Mouse (Mus musculus): ENCODE data around the gene Apba3.

The Apba3 gene

DNA sequence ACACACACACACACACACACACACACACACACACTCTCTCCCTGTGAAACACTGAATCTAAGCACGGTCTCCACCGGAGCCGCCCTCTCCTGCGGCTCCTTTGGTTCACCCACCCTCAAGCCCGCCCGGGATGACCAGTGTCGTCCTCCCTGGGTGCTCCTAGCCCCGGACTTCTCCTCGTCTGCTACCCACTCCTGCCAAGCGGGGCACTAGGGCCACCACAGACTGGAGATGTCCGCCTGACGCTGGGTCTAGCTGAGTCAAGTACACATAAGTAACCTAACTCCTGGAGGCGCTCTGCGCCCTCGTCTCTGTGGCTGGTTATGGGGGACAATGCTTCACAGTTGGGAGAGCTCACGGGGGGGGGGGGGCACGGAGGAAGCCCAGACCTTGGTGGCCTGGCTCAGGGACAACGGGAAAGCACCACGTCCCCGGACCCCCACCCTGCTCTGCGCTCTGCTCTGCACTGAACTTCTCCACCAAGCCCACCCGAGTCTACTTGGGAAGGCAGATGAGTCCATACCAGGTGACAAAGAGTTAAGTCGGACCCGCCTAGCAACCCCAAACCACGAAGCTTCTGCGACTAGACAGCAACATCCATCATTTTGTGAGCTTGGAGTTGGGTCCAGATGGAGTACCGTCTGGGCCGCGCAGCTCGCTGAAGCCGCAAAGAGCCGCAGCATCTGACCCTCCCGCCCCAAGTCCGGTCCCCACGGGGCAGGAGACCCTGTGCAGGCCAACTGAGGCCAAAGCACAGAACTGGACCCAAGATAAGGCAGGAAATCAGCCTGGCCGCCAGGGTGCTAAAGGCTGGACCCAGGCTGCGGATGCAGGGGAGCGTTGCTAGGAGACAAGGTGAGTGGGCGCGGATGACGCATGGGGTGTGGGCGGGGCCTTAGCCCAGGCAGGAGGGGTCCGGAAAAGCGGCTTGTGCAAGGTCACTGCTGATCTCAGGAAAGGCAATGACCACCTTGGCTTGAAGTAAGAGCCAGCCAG lies 14.0 kb upstream of the Apba3 start, which contains the start of gene Matk:
TSS of gene Matk (plus strand) at position 512 of the 996 bp plus-strand sequence.
- no peak for DNase-seq (ENCODE audit: low spot score)

GRCm38 (mm10) chr10:81254886-81255285 lies 11.9 kb upstream of the Apba3 start:
- DNase-seq (ENCODE audit: low spot score), result no peak

- no peak for DNase-seq (ENCODE audit: low spot score)
Measured at GRCm38 (mm10) chr10:81257158-81258039, 9.4 kb upstream of the Apba3 start.

DNA sequence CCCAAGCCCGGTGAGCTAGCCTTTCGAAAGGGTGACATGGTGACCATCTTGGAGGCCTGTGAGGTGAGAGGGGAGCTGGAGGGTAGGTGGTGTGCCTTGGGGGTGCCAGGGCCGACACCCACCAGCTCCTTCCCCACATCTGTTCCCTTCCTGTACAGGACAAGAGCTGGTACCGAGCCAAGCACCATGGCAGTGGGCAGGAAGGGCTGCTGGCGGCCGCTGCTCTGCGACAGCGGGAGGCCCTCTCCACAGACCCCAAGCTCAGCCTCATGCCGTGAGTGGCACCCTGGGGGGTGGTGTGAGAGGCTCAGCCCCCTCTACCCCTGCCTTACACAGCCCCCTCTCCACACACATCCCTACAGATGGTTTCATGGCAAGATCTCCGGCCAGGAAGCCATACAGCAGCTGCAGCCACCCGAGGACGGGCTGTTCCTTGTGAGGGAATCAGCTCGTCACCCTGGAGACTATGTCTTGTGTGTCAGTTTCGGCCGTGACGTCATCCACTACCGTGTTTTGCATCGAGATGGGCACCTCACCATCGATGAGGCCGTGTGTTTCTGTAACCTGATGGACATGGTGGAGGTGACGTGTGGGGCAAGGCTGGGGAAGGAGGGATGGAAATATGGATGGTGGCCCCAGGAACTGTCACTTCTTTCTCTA lies 7.4 kb upstream of the Apba3 start:
- no peak for DNase-seq (ENCODE audit: low spot score)

DNA sequence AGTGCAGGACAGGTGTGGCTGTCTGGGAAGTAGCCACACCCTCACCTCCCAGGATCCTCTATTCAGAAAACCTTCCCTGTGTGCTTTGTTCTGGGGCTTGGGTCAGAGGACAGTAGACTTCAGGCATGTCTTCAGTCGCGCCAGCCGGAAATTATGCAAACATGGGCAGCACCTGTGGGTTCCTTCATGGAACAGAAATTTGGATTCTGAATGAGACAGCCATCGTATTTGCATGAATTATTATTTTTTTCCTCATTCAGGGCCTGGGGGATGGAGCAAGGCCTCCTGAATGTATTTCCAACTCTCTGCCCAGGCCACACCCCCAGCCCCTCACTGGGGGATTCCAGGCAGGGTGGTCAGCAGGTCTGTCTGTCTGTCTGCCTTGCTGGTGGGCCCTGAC lies 5.7 kb upstream of the Apba3 start:
- DNase-seq (ENCODE audit: low spot score), result no peak

- DNase-seq (ENCODE audit: low spot score), result no peak
Measured at GRCm38 (mm10) chr10:81265540-81265939, 1.2 kb upstream of the Apba3 start.

- peak; percentile 75 for DNase-seq (ENCODE audit: low spot score)
Measured at GRCm38 (mm10) chr10:81268056-81268455, 1.3 kb downstream of the Apba3 start.

DNA sequence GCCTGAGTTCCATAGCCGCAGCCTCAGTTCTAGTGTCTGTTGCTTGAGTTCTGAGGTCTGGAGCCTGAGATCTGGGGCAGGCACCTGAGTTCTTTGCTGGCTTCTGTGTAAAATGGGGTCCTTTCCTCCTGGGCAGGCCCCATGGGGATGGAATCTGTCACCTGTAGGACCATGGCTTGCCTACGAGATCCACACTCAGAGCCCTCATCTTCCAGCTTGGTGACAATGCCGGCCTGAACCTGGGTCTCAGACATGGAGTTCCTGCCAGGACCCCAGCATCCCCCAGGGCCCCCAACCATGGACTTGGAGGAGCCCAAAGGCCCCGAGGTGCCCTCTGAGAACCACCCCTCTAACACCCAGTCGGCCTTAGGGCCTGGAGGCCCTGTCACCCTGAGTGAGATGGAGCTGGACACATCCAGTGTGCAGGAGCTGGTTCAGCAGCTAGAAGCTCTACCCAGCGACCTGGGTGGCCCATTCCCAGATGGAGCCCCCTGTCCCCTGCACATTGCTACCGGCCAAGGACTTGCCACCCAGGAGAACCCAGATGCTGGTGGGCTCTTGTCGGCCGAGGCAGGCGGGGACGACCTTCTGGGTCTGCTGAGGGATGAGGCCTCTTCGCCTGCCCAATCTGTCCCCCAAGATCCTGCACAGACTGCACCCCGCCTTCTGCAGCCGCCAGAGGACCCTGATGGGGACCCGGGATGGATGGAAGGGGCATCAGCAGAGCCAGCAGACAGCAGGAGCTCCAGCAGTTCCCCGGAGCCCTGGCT lies 2.1 kb downstream of the Apba3 start:
- DNase-seq (ENCODE audit: low spot score), result no peak

- no peak for DNase-seq (ENCODE audit: low spot score)
Measured at GRCm38 (mm10) chr10:81272356-81272755, 5.6 kb downstream of the Apba3 start.

GRCm38 (mm10) chr10:81273842-81274241 lies 7.1 kb downstream of the Apba3 start:
- no peak for DNase-seq (ENCODE audit: low spot score)

DNA sequence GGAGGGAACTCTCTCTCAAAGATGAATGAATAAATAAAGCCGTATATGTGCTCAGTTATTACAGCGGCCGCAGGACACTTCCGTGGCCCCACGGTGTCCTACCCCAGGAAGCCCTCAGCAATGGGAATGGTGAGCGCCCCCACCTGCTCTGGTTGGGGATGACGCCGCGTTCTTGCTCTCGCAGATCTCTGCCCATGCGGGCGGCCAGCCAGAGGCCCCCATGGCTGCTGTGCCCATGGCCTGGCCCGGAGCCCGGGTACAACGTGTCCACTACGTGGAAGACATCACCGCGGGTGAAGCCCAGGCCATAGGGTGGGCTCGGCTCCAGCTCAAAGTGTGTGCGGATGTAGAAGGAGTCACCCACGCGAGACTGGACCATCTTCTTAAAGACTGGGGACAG lies 10.9 kb downstream of the Apba3 start:
- DNase-seq (ENCODE audit: low spot score), result no peak

GRCm38 (mm10) chr10:81279496-81279895 lies 12.7 kb downstream of the Apba3 start:
- no peak for DNase-seq (ENCODE audit: low spot score)

DNA sequence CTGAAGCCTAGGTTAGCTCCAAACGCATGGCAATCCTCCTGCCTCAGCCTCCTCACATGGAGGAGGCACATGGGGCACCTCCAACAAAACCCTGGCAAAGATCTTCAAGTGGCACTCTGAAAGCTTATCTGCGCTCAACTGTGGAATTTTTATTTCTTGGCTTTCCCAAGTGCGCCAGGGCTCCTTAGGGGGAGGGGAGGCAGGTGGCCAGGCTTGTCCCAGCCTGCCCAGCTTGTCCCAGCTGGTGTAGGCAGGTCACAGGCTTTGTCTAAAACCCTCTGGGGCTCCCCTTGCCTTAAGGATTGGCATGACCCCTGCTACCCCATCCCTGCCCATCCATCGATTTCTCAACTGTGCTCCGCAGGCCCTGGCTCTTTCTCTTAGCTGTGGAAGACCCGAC lies 17.4 kb downstream of the Apba3 start:
- no peak for DNase-seq (ENCODE audit: low spot score)

- DNase-seq (ENCODE audit: low spot score), result no peak
Measured at GRCm38 (mm10) chr10:81284719-81285118, 18.0 kb downstream of the Apba3 start.

DNA sequence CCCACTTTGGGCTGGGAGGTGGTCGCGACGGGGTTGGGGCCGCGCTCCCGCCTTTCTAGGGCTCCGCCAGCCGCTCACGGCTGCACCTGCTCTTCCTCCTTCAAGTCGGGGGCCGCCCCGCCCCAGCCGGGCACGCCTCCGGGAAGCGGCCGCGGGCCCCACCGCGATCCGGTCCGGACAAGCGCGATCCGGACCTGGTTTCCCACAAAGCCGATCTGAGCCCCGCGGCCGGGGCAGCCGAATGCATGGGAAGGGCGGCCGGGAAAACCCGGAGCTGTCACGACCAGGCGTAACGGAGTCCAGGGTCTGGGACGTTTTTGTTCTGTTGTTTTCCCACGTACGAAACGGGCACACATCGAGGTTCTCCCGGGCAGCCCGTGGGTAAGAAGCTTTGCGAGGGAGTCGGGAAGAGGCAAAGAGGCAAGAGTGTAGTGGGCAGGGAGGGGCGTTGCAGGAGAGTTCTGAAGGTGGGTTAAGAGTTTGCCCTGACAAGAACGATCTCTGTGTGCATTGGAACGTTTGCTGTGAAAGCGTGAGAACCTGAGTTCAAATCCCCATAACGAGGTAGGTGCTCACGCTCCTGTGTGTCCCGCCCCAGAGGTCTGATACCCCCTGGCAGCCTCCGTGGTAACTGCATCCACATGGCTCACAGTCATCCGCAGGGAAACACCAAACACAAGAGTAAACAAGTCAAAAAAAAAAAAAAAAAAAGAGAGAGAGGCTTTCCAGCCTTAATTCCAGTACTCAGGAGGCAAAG lies 19.1 kb downstream of the Apba3 start:
- DNase-seq (ENCODE audit: low spot score), result peak; percentile 93

DNA sequence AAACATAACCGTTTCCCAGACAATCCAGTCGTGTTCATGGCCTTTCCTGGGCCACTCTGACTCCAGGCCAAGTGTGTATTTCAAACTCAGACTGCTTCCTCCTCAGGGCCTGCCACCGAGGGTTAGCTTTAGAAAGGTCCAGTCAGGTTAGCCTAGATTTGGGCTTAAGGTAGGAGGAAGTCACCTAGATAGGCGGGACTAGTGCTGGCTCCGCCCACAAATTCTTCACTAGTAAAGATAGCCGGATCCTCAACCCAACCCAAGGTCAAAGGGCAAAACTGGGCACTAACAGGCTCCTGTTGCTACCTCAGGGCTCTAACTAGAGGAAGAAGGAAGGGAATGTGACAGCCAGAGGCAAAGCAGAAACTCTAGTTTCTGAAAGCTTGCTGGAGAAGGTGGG lies 19.8 kb downstream of the Apba3 start:
- no peak for DNase-seq (ENCODE audit: low spot score)

DNA sequence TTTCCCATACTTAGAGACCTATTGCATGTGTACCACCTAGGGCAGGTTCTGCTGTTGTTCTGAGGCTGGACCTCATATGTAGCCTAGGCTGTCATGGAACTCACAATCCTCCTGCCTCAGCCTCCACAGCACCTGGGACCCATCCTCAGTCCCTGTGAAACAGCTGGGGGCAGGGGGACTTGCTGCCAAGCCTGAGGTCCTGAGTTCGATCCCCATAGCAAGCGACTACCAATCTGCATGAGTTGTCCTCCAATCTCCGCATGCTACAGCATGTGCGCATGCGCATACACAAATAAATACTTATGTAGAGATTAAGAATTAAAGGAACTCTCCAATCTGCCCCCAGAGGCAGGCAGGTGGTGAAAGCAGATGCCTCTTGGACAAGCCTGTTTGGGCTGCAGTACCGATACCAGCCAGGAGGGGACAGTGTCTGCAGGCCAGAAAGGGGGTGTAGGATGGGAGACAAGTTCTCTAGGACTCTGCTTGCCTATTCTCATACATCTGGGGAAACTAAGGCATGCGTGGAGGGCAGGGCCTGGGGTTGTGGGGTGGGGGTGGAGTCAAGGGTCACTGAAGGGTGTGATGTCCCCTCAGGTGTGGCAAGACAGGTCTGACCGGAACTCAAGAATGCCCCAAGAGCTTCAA lies 20.9 kb downstream of the Apba3 start:
- peak; percentile 66 for DNase-seq (ENCODE audit: low spot score)

DNA sequence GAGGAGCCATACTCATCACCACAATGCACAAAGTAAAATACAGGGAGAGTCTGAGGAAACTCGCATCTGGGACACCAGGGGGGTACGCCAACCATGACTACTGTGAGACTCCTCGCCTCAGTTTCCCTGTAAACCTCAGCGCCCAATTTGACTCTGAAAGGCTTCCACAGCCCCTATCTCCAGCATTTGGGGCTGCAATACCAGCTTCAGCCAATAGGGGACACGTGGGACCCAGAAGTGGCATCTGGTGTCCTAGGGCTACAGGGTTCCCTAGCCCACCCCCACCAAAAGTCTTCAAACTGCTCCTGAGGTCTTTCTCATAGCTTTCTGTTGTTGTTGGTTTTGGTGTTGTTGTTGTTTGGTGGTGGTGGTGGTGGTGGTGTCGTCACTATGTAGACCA lies 21.8 kb downstream of the Apba3 start:
- DNase-seq (ENCODE audit: low spot score), result no peak

DNA sequence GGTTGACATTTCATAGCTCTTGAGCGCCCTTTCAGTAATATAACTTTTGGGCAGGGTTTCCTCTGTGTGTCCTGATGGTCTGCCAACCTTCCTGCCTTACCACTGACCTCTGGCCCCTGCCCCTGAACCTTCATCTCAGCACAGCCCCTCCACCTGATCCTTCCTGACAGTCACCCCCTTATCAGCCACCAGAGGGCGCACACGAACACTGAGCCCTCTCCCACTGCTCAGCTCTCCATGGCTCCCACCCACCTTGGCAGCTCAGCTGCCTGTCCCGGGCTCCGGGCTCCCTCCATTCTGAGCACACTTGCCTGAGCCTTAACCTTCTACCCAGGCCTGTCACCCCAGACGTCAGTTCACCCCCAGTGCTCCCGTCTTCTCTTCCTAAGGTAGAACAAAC lies 22.5 kb downstream of the Apba3 start:
- DNase-seq (ENCODE audit: low spot score), result peak; percentile 56

DNA sequence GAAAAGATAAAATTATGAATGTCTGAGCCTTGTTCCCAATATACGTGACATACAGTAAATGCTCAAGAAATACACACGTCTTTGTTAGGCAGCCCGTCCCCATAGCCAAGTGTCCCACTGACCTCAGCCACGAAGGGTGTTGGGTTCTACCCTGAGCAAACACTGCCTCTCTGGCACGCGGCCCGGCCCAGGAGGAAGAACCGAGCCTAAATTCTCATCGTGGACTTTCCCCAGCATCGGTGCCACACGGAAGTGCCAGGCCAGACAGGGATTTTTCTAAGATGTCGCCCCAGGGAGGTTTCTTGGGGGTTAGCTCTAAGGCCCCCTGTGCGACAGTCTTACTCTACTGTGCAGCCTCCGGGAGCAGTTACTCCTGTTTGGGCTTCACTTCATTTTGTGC lies 23.1 kb downstream of the Apba3 start:
- DNase-seq (ENCODE audit: low spot score), result no peak
